Mouse (Mus musculus) liver, embryonic 13.5 days (tissue): ENCODE measurements around the gene Anapc2. TPM values are rescaled to one million over a fixed set of nuclear protein-coding genes. Genes with fewer than 3 reads are reported as not detected.

Experiments used
- ATAC-seq: fragments of 200-750 bp; cut with Nextera tagmentation; 2 replicates; pipeline ENCODE4 v1.8.0; 2017; ENCODE audit warnings: low read depth, mild to moderate bottlenecking, moderate number of reproducible peaks, moderate library complexity
- DNase-seq: peaks from one replicate; pipeline ENCODE4 v3.0.0; 2022
- H3K27ac ChIP-seq: fragments of 300-500 bp; sonication (generic); 2 replicates; pipeline ENCODE4 v1.5.1; 2015; ENCODE audit warnings: moderate library complexity, mild to moderate bottlenecking, inconsistent platforms
- H3K27me3 ChIP-seq: fragments of 300-500 bp; sonication (generic); 2 replicates; pipeline ENCODE4 v1.6.1; 2015; ENCODE audit warnings: mild to moderate bottlenecking, inconsistent platforms
- H3K36me3 ChIP-seq: fragments of 300-500 bp; sonication (generic); 2 replicates; pipeline ENCODE4 v1.6.1; 2015; ENCODE audit warnings: mild to moderate bottlenecking, inconsistent platforms
- H3K4me1 ChIP-seq: fragments of 300-500 bp; sonication (generic); replicated peaks from 2 replicates; pipeline ENCODE4 v1.6.1; 2015; ENCODE audit warnings: inconsistent platforms
- H3K4me2 ChIP-seq: fragments of 300-500 bp; sonication (generic); 2 replicates; pipeline ENCODE4 v1.6.1; 2015; ENCODE audit warnings: inconsistent platforms, mild to moderate bottlenecking, moderate library complexity
- H3K4me3 ChIP-seq: fragments of 300-500 bp; sonication (generic); replicated peaks from 2 replicates; pipeline ENCODE4 v1.5.1; 2015; ENCODE audit warnings: mild to moderate bottlenecking, inconsistent platforms
- H3K9ac ChIP-seq: fragments of 300-500 bp; sonication (generic); 2 replicates; pipeline ENCODE4 v1.6.1; 2015; ENCODE audit warnings: mild to moderate bottlenecking, inconsistent platforms
- H3K9me3 ChIP-seq: fragments of 300-500 bp; sonication (generic); replicated peaks from 2 replicates; pipeline ENCODE4 v1.6.1; 2016; ENCODE audit warnings: inconsistent platforms
- WGBS: fragments of 180-500 bp; shearing (Covaris S2); methylation state at CpG from one replicate; pipeline ENCODE4 v1.1.7; 2015; ENCODE audit not compliant: insufficient replicate concordance; 5-methylcytosine and 5-hydroxymethylcytosine counted together
- polyA plus RNA-seq: library from polyadenylated mRNA; unstranded; fragments of >200 nt; fragmentation: Nextera tagmentation; extraction: Ambion mirVana; gene quantifications from 2 replicates; pipeline ENCODE4 v1.2.1, GENCODE M21; 2015

Gene Anapc2
- polyA plus RNA-seq, 1 experiment from 2014 or later: 50.5 TPM

GRCm38 (mm10) chr2:25273010-25273409 is 732 bp downstream of the Anapc2 start:
- Histone ChIP-seq H3K4me2 (peak overlapping the region; percentile 93), H3K9ac (peak overlapping the region; percentile 90), H3K36me3 (peaks cover 77% of the 10 kb centered on the region), H3K27ac (peak overlapping the region; percentile 86), H3K4me1 (peaks cover 41% of the 10 kb centered on the region), H3K4me3 (peak overlapping the region; percentile 94), H3K27me3 (no peaks in the 10 kb centered on the region), H3K9me3 (no peaks in the 10 kb centered on the region)
- ATAC-seq (no peak), DNase-seq (no peak)
- WGBS: 32% methylated on average over 16 of the region's 16 CpGs

DNA sequence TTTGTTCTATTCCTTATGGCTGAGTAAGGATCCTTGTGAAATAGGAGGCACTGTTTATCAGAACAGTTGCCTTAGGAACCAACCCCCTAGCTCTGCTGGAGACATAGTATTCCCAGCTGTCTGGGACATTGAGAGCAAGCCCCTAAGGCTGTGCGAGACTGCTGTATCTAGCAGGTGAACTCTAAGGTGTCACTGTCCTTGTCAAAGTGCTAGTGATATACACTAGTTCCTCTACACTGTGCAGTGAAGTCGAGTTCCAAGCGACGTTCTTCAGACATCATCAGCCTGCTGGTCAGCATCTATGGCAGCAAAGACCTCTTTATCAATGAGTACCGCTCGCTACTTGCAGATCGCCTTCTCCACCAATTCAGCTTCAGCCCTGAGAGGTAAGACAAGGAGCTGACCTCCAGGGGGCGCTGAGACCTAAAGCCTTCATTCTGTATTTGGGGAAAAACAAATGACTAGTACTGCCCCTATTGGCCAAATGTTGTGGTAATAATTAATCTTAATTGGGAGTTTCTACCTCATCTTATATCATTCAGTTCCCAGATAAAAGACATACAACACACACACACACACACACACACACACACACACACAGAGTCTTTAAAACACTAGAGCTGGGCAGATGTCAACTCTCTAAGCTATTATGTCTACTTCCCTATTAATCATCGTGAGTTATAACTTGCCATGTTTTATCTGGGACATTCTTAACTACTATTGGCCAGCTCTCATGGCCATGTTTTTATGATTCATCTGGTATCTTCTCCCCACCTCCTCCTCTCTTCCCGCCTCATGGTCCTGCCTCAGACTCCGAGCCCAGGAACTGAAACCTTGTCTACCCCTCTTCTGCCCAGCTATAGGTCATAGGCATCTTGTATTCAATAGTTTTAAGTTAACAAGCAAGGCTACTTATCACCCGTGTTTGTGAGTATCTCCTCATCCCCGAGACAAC is 6.9 kb downstream of the Anapc2 start:
- Histone ChIP-seq H3K9ac (no peak overlapping the region), H3K4me2 (no peak overlapping the region), H3K9me3 (no peaks in the 10 kb centered on the region), H3K4me3 (no peak overlapping the region), H3K27me3 (no peaks in the 10 kb centered on the region), H3K36me3 (peaks cover 95% of the 10 kb centered on the region), H3K4me1 (no peaks in the 10 kb centered on the region), H3K27ac (no peak overlapping the region)
- DNase-seq: peak; percentile 68
- ATAC-seq: peak; percentile 34; the same call in 1 of the 2 replicates
- 57% methylated on average over 13 of the region's 13 CpGs for WGBS

DNA sequence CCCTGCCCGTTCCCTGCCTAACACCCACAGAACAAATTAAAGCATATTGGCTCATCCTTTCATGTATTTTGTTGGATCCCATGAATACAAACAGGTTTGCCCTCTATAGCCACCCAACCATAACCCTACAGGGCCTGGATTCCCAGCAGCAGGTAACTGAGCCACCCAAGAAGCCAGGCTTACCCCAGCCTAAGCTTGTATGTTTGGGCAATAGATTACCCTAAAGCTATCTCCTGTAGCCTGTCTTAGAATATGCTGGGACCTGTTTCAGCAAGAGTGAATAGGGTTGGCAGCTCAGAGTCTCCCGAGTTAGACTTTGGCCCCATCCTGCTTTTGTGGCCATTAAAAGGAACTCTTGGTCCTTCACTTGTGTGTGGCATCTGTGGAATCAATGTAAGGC is 13.3 kb downstream of the Anapc2 start:
- no peak overlapping the region for H3K4me3 ChIP-seq
- WGBS: 73% methylated on average over 2 of the region's 2 CpGs

GRCm38 (mm10) chr2:25286314-25286713 is 14.0 kb downstream of the Anapc2 start:
- no peaks in the 10 kb centered on the region for H3K9me3 ChIP-seq
- peak overlapping the region; percentile 19; the same call in 1 of the 2 replicates for H3K9ac ChIP-seq
- H3K36me3 ChIP-seq: peaks cover 46% of the 10 kb centered on the region
- DNase-seq (no peak), ATAC-seq (peak; percentile 65)
- H3K27me3 ChIP-seq: peaks cover 40% of the 10 kb centered on the region
- no peak overlapping the region for H3K4me3 ChIP-seq
- WGBS: 6% methylated on average over 1 of the region's 1 CpGs
- peak overlapping the region; percentile 19; the same call in 1 of the 2 replicates for H3K27ac ChIP-seq
- peaks cover 28% of the 10 kb centered on the region for H3K4me1 ChIP-seq
- H3K4me2 ChIP-seq: 0 out of 2 replicates have a peak overlapping the region, but pooled peaks have one; percentile 11

More for the DNA sequence above, 13.3 kb downstream of the Anapc2 start:
- DNase-seq (no peak), ATAC-seq (no peak)
- peaks cover 54% of the 10 kb centered on the region for H3K36me3 ChIP-seq
- H3K27ac ChIP-seq: no peak overlapping the region
- H3K9me3 ChIP-seq: no peaks in the 10 kb centered on the region
- H3K27me3 ChIP-seq: peaks cover 32% of the 10 kb centered on the region
- H3K9ac ChIP-seq: no peak overlapping the region
- H3K4me1 ChIP-seq: peaks cover 26% of the 10 kb centered on the region
- H3K4me2 ChIP-seq: no peak overlapping the region

DNA sequence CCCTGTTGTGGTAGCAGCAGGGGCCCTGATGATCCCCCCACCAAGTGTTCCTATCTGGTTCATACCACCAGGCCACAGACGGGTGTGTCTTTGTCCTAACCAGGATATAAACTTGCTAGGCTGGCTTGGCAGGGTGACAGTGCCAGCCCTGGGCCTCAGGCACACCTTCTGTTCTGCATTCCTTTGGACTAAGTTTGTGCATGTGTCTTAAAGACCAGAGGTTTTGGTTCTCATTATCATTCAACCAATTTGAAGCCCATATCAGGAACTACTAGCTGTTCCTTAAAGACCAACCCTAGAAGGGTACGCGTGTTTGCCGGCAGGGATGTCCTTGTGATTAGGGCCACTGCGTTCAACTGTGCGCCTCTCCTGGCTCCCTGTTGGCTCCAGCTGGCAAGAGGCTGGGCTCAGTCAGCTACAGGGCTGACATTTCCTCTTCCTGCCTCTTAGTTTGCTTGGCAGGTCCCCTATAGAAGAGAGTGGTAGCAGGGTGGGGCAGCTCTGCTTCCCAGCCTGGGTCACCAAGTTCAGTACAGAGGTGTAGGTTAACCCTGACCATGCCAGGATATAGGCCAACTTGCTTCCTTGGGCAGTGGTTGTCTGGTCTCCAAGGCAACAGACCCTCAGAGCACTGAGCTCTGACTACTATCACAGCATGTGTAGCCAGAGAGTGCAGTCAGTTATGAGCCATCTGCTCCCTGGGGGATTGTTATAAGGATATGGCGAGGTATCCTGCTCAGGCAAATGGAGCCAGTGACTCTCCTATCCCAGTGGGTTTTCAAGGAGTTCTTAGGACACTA is 14.8 kb downstream of the Anapc2 start:
- no peak for DNase-seq
- WGBS: 20% methylated on average over 7 of the region's 7 CpGs
- 0 out of 2 replicates have a peak overlapping the region, but pooled peaks have one; percentile 11 for H3K4me2 ChIP-seq
- H3K4me1 ChIP-seq: peaks cover 32% of the 10 kb centered on the region
- peak; percentile 73 for ATAC-seq
- H3K4me3 ChIP-seq: no peak overlapping the region
- peak overlapping the region; percentile 19; the same call in 1 of the 2 replicates for H3K27ac ChIP-seq
- peaks cover 42% of the 10 kb centered on the region for H3K36me3 ChIP-seq
- peaks cover 47% of the 10 kb centered on the region for H3K27me3 ChIP-seq
- H3K9me3 ChIP-seq: no peaks in the 10 kb centered on the region
- H3K9ac ChIP-seq: peak overlapping the region; percentile 19; the same call in 1 of the 2 replicates

DNA sequence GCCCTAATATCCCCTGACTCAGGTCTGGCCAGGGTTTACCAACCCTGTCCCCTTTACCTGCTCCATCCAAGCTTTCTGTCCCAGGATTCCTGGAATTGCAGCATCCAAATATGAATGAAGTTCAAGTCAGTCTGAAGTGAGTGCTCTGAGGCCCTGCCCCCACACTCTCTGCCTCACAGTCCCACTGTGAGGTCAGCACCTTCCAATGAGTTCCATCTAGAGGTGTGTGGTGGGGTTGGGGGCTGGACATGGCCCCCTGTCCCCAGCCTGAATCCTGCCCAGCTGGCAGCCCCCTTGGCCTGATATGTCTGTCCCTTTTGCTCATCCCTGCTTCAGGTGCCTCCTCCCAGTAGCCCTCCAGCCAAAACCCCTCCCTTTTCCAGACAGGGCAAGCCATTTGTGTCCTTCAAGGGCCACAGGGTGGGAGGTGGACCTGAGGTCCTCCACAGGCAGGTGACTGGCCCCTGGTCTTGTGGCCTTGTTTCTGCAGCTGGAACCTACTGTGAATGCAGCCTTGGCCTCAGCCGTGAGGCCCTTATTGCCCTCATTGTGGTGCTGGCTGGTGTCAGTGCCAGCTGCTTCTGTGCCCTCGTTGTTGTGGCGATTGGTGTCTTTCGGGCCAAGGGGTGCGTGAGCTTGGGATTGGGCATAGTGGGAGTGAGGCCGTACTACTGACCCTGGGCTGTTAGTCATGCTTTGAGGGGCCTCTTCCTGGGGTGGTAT is 15.8 kb downstream of the Anapc2 start, which contains the start of gene Tmem210:
Gene Tmem210 (plus strand): TSS at position 219 of the 723 bp plus-strand sequence.
- H3K4me3 ChIP-seq: no peak within 1 kb of the TSS
- no peaks in the 10 kb centered on the region for H3K9me3 ChIP-seq
- H3K27me3 ChIP-seq: peaks cover 57% of the 10 kb centered on the region
- H3K9ac ChIP-seq: no peak within 1 kb of the TSS
- no peak for DNase-seq
- ATAC-seq: no peak
- H3K36me3 ChIP-seq: peaks cover 31% of the 10 kb centered on the region
- H3K4me2 ChIP-seq: 0 out of 2 replicates have a peak within 1 kb of the TSS, but pooled peaks have one; percentile 11
- H3K27ac ChIP-seq: no peak within 1 kb of the TSS
- WGBS: 75% methylated on average over 6 of the region's 6 CpGs
- peaks cover 38% of the 10 kb centered on the region for H3K4me1 ChIP-seq

GRCm38 (mm10) chr2:25288734-25289345 is 16.6 kb downstream of the Anapc2 start:
- H3K27ac ChIP-seq: no peak overlapping the region
- no peak overlapping the region for H3K9ac ChIP-seq
- DNase-seq: no peak
- H3K36me3 ChIP-seq: peaks cover 25% of the 10 kb centered on the region
- peaks cover 38% of the 10 kb centered on the region for H3K4me1 ChIP-seq
- no peak for ATAC-seq
- WGBS: 63% methylated on average over 7 of the region's 7 CpGs
- H3K4me3 ChIP-seq: no peak overlapping the region
- H3K9me3 ChIP-seq: no peaks in the 10 kb centered on the region
- H3K4me2 ChIP-seq: no peak overlapping the region
- H3K27me3 ChIP-seq: peaks cover 65% of the 10 kb centered on the region

GRCm38 (mm10) chr2:25289651-25290050 is 17.4 kb downstream of the Anapc2 start, which contains the start of gene Lrrc26:
Gene Lrrc26, plus strand, starts transcription at chr2:25289915.
- Histone ChIP-seq H3K9me3 (no peaks in the 10 kb centered on the region), H3K27me3 (peaks cover 72% of the 10 kb centered on the region), H3K9ac (no peak within 1 kb of the TSS), H3K27ac (no peak within 1 kb of the TSS), H3K4me3 (no peak within 1 kb of the TSS), H3K4me1 (peaks cover 38% of the 10 kb centered on the region), H3K36me3 (peaks cover 17% of the 10 kb centered on the region), H3K4me2 (no peak within 1 kb of the TSS)
- no peak for ATAC-seq
- 9% methylated on average over 11 of the region's 11 CpGs for WGBS
- DNase-seq: no peak

- Histone ChIP-seq H3K27ac (no peak overlapping the region), H3K36me3 (peaks cover 11% of the 10 kb centered on the region), H3K9me3 (no peaks in the 10 kb centered on the region), H3K27me3 (peaks cover 78% of the 10 kb centered on the region), H3K9ac (no peak overlapping the region), H3K4me1 (peaks cover 38% of the 10 kb centered on the region), H3K4me2 (no peak overlapping the region), H3K4me3 (no peak overlapping the region)
- 3% methylated on average over 54 of the region's 54 CpGs for WGBS
- DNase-seq: no peak
- no peak for ATAC-seq
Measured at GRCm38 (mm10) chr2:25290101-25290815, 18.0 kb downstream of the Anapc2 start.

GRCm38 (mm10) chr2:25290816-25291130 is 18.5 kb downstream of the Anapc2 start:
- Histone ChIP-seq H3K9ac (no peak overlapping the region), H3K4me1 (peaks cover 35% of the 10 kb centered on the region), H3K36me3 (peaks cover 6% of the 10 kb centered on the region), H3K4me3 (no peak overlapping the region), H3K4me2 (no peak overlapping the region), H3K27ac (no peak overlapping the region), H3K27me3 (peaks cover 83% of the 10 kb centered on the region), H3K9me3 (no peaks in the 10 kb centered on the region)
- no peak for ATAC-seq
- DNase-seq: no peak
- WGBS: 3% methylated on average over 18 of the region's 18 CpGs
